Mouse (Mus musculus) forebrain, embryonic 16.5 days (tissue): ENCODE data around the gene Tubd1. TPM values are rescaled to one million over a fixed set of nuclear protein-coding genes. Genes with fewer than 3 reads are reported as not detected.
A peak's percentile ranks its signal among the peaks of the same experiment; 100 is the strongest.

Source experiments
- ATAC-seq: fragments of 200-750 bp; cut with Nextera tagmentation; 2 replicates; pipeline ENCODE4 v1.8.0; 2017; ENCODE audit warnings: mild to moderate bottlenecking, moderate library complexity
- H3K27ac ChIP-seq: fragments of 300-500 bp; sonication (generic); 2 replicates; pipeline ENCODE4 v1.5.1; 2014; ENCODE audit warnings: low read length, control low read depth
- H3K27me3 ChIP-seq: fragments of 300-500 bp; sonication (generic); replicated peaks from 2 replicates; pipeline ENCODE4 v1.6.1; 2014; ENCODE audit warnings: low read length; ENCODE audit not compliant: control insufficient read depth, insufficient read depth
- H3K36me3 ChIP-seq: fragments of 300-500 bp; sonication (generic); 2 replicates; pipeline ENCODE4 v1.6.1; 2014; ENCODE audit not compliant: control insufficient read depth, insufficient read depth
- H3K4me1 ChIP-seq: fragments of 300-500 bp; sonication (generic); replicated peaks from 2 replicates; pipeline ENCODE4 v1.6.1; 2014; ENCODE audit warnings: low read length; ENCODE audit not compliant: control insufficient read depth, insufficient read depth
- H3K4me2 ChIP-seq: fragments of 300-500 bp; sonication (generic); 2 replicates; pipeline ENCODE4 v1.6.1; 2014; ENCODE audit warnings: mild to moderate bottlenecking, low read length, control low read depth
- H3K4me3 ChIP-seq: fragments of 300-500 bp; sonication (generic); replicated peaks from 2 replicates; pipeline ENCODE4 v1.5.1; 2014; ENCODE audit warnings: mild to moderate bottlenecking, low read length, control low read depth
- H3K9ac ChIP-seq: fragments of 300-500 bp; sonication (generic); replicated peaks from 2 replicates; pipeline ENCODE4 v1.6.1; 2014; ENCODE audit warnings: low read depth, low read length, control low read depth
- H3K9me3 ChIP-seq: fragments of 300-500 bp; sonication (generic); 2 replicates; pipeline ENCODE4 v1.6.1; 2016; ENCODE audit warnings: low read length; ENCODE audit not compliant: control insufficient read depth
- WGBS: fragments of 180-500 bp; shearing (Covaris S2); extraction: QIAGEN DNeasy Blood & Tissue Kit; methylation state at CpG from one replicate; pipeline ENCODE4 v1.1.7; 2014; 5-methylcytosine and 5-hydroxymethylcytosine counted together
- polyA plus RNA-seq: library from polyadenylated mRNA; unstranded; fragments of >200 nt; fragmentation: Nextera tagmentation; extraction: Ambion mirVana; gene quantifications from 2 replicates; pipeline ENCODE4 v1.2.1, GENCODE M21; 2015

The Tubd1 gene
- polyA plus RNA-seq, 1 experiment from 2014 or later = 11.3 TPM

DNA sequence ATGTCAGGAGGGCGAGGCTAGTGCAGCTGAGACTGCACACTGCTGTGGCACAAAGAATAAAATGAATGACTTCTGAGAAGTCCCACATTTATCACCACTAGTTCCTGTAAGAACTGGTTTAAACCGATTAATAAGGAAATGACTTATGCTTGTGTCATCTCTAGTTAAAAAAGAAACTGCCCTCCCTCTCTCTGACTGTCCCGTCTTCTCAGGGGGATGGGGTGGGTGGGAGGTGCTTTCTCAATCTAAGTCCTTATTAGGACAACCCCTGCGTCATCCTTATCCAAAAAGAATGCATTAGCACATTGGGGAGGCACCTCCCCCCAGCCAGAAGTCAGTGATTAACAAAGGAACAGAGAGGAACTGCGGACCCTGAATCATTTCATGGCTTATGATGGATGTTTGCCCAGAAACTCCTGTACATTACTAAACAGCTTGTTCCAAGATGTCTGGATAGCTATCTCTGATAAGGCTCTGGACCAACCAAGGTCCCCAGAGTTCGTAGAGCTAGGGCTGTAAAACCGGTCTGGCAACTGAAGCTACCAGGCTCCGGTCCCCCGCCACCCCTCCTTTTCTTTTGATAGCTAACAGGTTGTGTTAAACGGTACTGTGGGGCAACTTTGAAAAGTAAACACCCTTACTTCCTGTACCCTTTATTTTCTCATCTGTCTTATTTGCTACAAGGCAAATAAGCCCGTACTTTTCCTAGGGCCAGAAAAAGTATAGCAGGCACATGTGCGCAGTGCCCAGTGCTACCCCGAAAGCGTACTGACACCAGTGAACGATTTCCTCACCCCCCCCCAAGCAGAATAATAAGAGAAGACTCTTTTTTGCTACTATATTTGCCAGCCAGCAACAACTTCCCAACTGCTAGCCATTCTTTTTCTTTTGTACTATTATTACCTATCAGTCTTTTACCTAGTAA, 42.3 kb downstream of the Tubd1 start:
- no peaks in the 10 kb centered on the region for H3K27me3 ChIP-seq
- peaks cover 3% of the 10 kb centered on the region; the same call in 1 of the 2 replicates for H3K4me1 ChIP-seq
- H3K9ac ChIP-seq = no peak overlapping the region
- no peaks in the 10 kb centered on the region for H3K9me3 ChIP-seq
- peak overlapping the region; percentile 7; the same call in 1 of the 2 replicates for H3K4me2 ChIP-seq
- WGBS = 21% methylated on average over 15 of the region's 15 CpGs
- no peak for ATAC-seq
- no peak overlapping the region for H3K4me3 ChIP-seq
- H3K36me3 ChIP-seq = no peaks in the 10 kb centered on the region
- no peak overlapping the region for H3K27ac ChIP-seq

DNA sequence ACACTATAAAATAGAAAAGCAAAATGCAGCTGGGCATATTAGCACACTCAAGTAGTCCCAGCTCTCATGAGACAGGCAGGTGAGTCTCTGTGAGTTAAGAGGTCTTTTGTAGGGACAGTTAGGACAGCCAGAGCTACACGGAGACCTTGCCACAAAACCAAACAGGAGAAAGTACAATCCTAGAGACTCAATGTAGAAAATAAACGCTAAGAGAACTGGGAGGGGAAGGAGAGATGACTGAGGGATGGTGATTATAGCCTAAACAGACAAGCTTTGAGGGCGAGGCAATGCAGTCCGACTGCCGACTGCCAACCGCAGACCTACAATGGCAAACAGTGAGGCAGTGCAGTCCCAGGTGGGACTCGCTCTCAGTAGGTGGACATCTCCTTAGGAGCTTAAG, 43.0 kb downstream of the Tubd1 start:
- Histone ChIP-seq H3K27ac (no peak overlapping the region), H3K4me2 (no peak overlapping the region), H3K27me3 (no peaks in the 10 kb centered on the region), H3K36me3 (no peaks in the 10 kb centered on the region), H3K9me3 (no peaks in the 10 kb centered on the region), H3K4me1 (peaks cover 3% of the 10 kb centered on the region; the same call in 1 of the 2 replicates), H3K4me3 (no peak overlapping the region), H3K9ac (no peak overlapping the region)
- WGBS = 44% methylated on average over 7 of the region's 7 CpGs
- ATAC-seq = no peak

DNA sequence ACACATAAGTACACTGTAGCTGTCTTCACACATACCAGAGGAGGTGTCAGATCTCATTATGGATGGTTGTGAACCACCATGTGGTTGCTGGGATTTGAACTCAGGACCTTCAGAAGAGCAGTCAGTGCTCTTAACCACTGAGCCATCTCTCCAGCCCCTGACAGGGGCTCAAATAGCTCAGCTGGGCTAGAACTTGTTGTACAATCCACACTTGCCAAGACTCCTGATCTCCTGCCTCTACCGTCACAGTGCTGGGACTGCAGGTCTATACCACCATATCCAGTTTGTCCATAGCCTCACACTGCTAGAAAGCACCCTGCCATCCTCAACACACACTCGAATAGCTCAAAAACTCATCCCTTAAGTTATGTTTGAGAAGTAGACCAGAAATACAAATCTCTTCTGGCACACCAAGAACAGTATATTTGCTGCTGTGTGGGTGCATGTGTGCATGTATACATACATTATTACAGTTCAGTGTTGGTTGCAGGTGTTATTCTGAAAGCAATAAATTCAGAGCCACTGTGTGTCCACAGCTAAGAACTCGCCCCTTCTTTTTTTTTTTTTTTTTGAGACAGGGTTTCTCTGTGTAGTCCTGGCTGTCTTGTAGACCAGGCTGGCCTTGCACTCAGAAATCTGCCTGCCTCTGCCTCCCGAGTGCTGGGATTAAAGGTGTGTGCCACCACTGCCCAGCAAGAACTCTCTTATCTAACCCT, 44.0 kb downstream of the Tubd1 start:
- WGBS = 98% methylated on average over 4 of the region's 4 CpGs
- H3K4me3 ChIP-seq = no peak overlapping the region
- H3K27ac ChIP-seq = no peak overlapping the region
- no peaks in the 10 kb centered on the region for H3K9me3 ChIP-seq
- H3K4me2 ChIP-seq = no peak overlapping the region
- no peaks in the 10 kb centered on the region for H3K27me3 ChIP-seq
- no peaks in the 10 kb centered on the region for H3K36me3 ChIP-seq
- ATAC-seq = no peak
- peaks cover 6% of the 10 kb centered on the region; the same call in 1 of the 2 replicates for H3K4me1 ChIP-seq
- H3K9ac ChIP-seq = no peak overlapping the region

DNA sequence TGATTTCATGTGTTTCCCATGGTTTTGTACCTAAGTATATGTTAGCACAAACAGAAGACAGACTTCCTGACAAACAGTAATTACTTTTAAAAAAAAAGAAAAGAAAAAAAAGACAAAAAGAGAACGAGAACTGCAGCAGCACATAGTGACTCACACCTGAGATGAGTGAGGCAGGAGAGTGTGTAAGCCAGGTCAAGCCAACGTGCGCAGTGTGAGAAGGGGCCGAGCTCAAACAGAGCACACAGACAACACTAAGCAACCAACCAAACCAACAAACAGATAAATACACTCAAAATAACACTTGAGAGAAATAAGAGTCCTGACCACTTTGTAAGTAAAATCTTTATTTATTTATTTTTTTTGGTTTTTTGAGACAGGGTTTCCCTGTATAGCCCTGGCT, 45.3 kb downstream of the Tubd1 start:
- H3K27me3 ChIP-seq = no peaks in the 10 kb centered on the region
- no peak overlapping the region for H3K4me2 ChIP-seq
- no peak overlapping the region for H3K4me3 ChIP-seq
- H3K27ac ChIP-seq = no peak overlapping the region
- no peak overlapping the region for H3K9ac ChIP-seq
- 91% methylated on average over 4 of the region's 4 CpGs for WGBS
- ATAC-seq = no peak
- no peaks in the 10 kb centered on the region for H3K9me3 ChIP-seq
- no peaks in the 10 kb centered on the region for H3K36me3 ChIP-seq
- peaks cover 7% of the 10 kb centered on the region; the same call in 1 of the 2 replicates for H3K4me1 ChIP-seq

DNA sequence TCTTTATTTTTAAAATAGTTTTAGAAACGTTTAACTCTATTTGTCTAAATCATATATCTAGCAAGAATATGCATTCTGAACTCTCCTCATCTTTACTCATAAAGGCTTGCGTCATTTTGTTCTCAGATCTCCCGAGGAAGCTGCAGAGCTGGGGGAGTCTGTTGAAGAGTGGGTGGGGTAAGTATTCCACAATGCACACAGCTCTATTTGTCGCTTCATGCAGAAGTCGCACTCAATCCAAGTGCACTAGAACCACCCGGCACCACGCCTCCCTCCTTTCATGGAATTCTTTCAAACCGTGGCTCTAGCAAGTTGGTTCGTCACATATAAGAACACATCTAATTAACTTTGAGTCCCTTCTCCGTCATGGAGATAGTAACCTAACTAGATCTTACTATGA, 45.8 kb downstream of the Tubd1 start:
- Histone ChIP-seq H3K9ac (no peak overlapping the region), H3K9me3 (no peaks in the 10 kb centered on the region), H3K27ac (no peak overlapping the region), H3K4me2 (no peak overlapping the region), H3K4me3 (no peak overlapping the region), H3K4me1 (peaks cover 7% of the 10 kb centered on the region; the same call in 1 of the 2 replicates), H3K36me3 (no peaks in the 10 kb centered on the region), H3K27me3 (no peaks in the 10 kb centered on the region)
- no peak for ATAC-seq
- 91% methylated on average over 10 of the region's 10 CpGs for WGBS

DNA sequence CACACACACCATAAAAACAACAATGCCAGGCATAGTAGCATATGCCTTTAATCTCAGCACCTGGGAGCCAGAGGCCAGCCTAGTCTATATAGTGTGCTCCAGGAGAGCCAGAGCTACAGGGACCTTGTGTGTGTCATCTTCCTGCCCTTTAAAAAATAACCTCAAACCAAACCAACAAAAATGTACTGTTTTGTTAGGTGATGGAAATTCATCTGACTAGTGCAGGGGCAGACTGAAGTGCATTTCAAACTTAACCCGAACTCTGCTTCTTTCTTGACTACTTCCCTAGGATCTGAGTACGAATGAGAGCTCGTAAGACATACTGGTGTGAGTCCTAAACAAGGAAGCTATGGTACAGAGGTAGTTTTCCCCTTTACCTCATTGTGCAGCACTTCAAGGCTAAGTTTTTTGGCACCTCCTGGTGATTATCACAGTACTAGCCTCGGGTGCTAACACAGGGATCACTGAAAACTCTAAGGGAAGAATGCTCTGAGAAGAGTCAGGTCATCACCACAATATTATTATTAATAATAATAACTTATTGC, 46.6 kb downstream of the Tubd1 start:
- Histone ChIP-seq H3K27ac (no peak overlapping the region), H3K36me3 (no peaks in the 10 kb centered on the region), H3K27me3 (no peaks in the 10 kb centered on the region), H3K4me3 (no peak overlapping the region), H3K9me3 (no peaks in the 10 kb centered on the region), H3K9ac (no peak overlapping the region), H3K4me1 (peaks cover 7% of the 10 kb centered on the region; the same call in 1 of the 2 replicates), H3K4me2 (no peak overlapping the region)
- ATAC-seq = no peak
- WGBS = 88% methylated on average over 4 of the region's 4 CpGs

DNA sequence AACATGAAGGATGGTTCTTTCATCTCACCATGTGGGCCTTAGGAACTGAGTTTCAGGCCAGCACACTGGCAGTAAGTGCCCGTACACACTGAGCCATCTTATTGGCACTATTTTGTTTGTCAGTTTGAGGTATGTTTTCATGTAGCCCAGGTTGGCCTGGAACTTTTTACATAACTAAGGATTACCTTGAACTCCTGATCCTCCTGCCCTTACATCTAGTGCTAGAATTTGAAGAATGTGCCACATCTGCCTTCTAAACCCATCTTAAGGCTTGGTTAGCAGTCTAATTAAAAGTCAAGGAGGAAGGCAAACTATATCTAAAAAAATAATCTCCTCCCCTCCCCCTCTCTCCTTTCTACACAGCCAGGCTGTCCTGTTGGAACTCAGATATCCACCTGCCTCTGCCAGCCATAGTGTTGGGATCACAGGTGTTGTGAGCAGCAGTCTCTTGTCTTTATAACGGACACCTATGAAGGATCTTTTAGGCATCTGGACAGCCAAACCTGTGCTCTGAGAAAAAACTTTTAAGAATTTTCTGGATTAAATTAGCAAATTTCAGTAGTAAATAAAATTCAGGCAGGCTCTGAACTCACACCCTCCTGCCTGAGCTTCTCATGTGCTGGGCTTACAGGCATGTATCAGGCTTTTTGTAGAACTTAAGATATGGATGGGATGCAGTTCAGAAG, 47.3 kb downstream of the Tubd1 start:
- WGBS = 91% methylated on average over 2 of the region's 2 CpGs

DNA sequence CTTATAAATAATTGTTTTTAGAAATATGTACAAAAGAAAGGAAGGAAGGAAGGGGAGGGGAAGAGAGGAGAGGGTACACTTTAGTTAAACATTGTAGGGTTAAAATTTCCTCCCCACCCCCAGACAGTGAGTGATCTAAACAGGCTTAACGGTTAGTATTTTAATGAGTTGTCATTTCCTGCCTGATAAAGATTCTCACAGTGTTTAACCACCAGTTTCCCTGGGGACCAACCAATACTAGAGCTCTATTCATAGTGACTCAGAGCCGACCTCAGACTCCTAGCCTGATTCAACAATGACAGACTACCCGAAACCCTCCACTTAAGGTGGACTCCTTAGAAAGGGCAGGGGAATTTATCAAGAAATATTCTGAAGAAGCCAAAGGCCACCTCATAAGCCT, 48.2 kb downstream of the Tubd1 start:
- Histone ChIP-seq H3K36me3 (no peaks in the 10 kb centered on the region), H3K4me3 (no peak overlapping the region), H3K9me3 (no peaks in the 10 kb centered on the region), H3K4me1 (peaks cover 4% of the 10 kb centered on the region; the same call in 1 of the 2 replicates), H3K27me3 (no peaks in the 10 kb centered on the region), H3K4me2 (no peak overlapping the region), H3K27ac (no peak overlapping the region), H3K9ac (no peak overlapping the region)
- ATAC-seq = no peak
- WGBS = 32% methylated on average over 3 of the region's 3 CpGs

More for the DNA sequence above, 47.3 kb downstream of the Tubd1 start:
- Histone ChIP-seq H3K27ac (no peak overlapping the region), H3K4me1 (peaks cover 6% of the 10 kb centered on the region; the same call in 1 of the 2 replicates), H3K4me2 (no peak overlapping the region), H3K9me3 (no peaks in the 10 kb centered on the region), H3K9ac (no peak overlapping the region), H3K27me3 (no peaks in the 10 kb centered on the region), H3K36me3 (no peaks in the 10 kb centered on the region), H3K4me3 (no peak overlapping the region)
- ATAC-seq = no peak
